In genomic region chr13:112463337-112463802, GRCm38 (mm10) we compare ENCODE assay signal across 8 mouse cellular contexts. TPM values are rescaled to one million over a fixed set of nuclear protein-coding genes. Genes with fewer than 3 reads are reported as not detected.
DNase-seq lines count a peak whose midpoint lies in the region; ATAC-seq and TF ChIP-seq lines count a peak whose summit lies in the region.

No protein-coding gene starts in this region.

- WGBS in lung, postnatal 0 days = 1% methylated on average over 17 of the region's 17 CpGs
- 4% methylated on average over 17 of the region's 17 CpGs for WGBS in limb, embryonic 13.5 days

- no peaks in the 10 kb centered on the region for H3K27me3 ChIP-seq in lung, postnatal 0 days (replicated peaks; ENCODE audit: insufficient read depth, low read length)
- no peaks in the 10 kb centered on the region for H3K27me3 ChIP-seq in limb, embryonic 13.5 days

- DNase-seq in lung, postnatal 0 days (ENCODE audit: low spot score) = no peak
- DNase-seq in lung, postnatal 4 days = no peak
- peak; percentile 71 for DNase-seq in skeletal muscle tissue, adult 2 months (ENCODE audit: low read depth, low spot score)
- no peak for DNase-seq in layer of hippocampus, adult 8-10 months (ENCODE audit: low spot score in 2 of 2)
- DNase-seq in Muller cell, postnatal 12 days (ENCODE audit: inconsistent ontology term) = no peak
- no peak for DNase-seq in lung, postnatal 14 days

- no peaks in the 10 kb centered on the region for H3K9me3 ChIP-seq in lung, postnatal 0 days (ENCODE audit: low read length)
- no peaks in the 10 kb centered on the region for H3K9me3 ChIP-seq in limb, embryonic 13.5 days

- ATAC-seq in lung, postnatal 0 days = peak; percentile 70
- peak; percentile 57 for ATAC-seq in limb, embryonic 13.5 days (ENCODE audit: low FRiP score, low read depth)

- H3K9ac ChIP-seq in lung, postnatal 0 days (replicated peaks; ENCODE audit: low read depth) = peak overlapping the region; percentile 85
- peak overlapping the region; percentile 82 for H3K9ac ChIP-seq in limb, embryonic 13.5 days

- TF ChIP-seq EP300 in lung, postnatal 0 days (IDR thresholded peaks at IDR 0.05) = no peak

- peaks cover 17% of the 10 kb centered on the region; the same call in 1 of the 2 replicates for H3K4me1 ChIP-seq in lung, postnatal 0 days (ENCODE audit: insufficient read depth, low read depth, low read length)
- H3K4me1 ChIP-seq in embryonic fibroblast, embryonic 13.5 days (ENCODE audit: control insufficient read depth, insufficient read depth, low read length) = peaks cover 4% of the 10 kb centered on the region
- H3K4me1 ChIP-seq in limb, embryonic 13.5 days = peaks cover 28% of the 10 kb centered on the region

- peak overlapping the region; percentile 76 for H3K4me2 ChIP-seq in lung, postnatal 0 days (replicated peaks; ENCODE audit: low read depth, low read length)
- peak overlapping the region; percentile 90 for H3K4me2 ChIP-seq in limb, embryonic 13.5 days (replicated peaks)

- peak overlapping the region; percentile 85 for H3K4me3 ChIP-seq in lung, postnatal 0 days (ENCODE audit: low read depth, low read length)
- peak overlapping the region; percentile 72 for H3K4me3 ChIP-seq in embryonic fibroblast, embryonic 13.5 days (ENCODE audit: insufficient read depth, low read length)
- H3K4me3 ChIP-seq in limb, embryonic 13.5 days = peak overlapping the region; percentile 91

- no peaks in the 10 kb centered on the region for H3K36me3 ChIP-seq in lung, postnatal 0 days (ENCODE audit: insufficient read depth, low read length)
- H3K36me3 ChIP-seq in limb, embryonic 13.5 days = peaks cover 4% of the 10 kb centered on the region; the same call in 1 of the 2 replicates

- peak overlapping the region; percentile 96 for H3K27ac ChIP-seq in lung, postnatal 0 days (ENCODE audit: low read length)
- peak overlapping the region; percentile 96 for H3K27ac ChIP-seq in embryonic fibroblast, embryonic 13.5 days (ENCODE audit: insufficient read depth, low read length)
- peak overlapping the region; percentile 70; the same call in 1 of the 2 replicates for H3K27ac ChIP-seq in limb, embryonic 13.5 days

- peak; percentile 58 for TF ChIP-seq POLR2A in embryonic fibroblast, embryonic 13.5 days (IDR thresholded peaks at IDR 0.05; ENCODE audit: low read depth, low read length)

- TF ChIP-seq CTCF in lung, postnatal 0 days (IDR thresholded peaks at IDR 0.05) = no peak
- no peak for TF ChIP-seq CTCF in embryonic fibroblast, embryonic 13.5 days (IDR thresholded peaks at IDR 0.05; ENCODE audit: borderline replicate concordance, insufficient read depth, low read length)

RNA-seq across cellular contexts. Expression of gene Il6st, which starts 0.5 kb away (rescaled TPM):
- polyA plus RNA-seq in lung, postnatal 0 days (2015; fragmentation: Nextera tagmentation; extraction: Ambion mirVana) = 30.4 and 33.7 TPM in 2 replicates
- 363 and 515 TPM in 2 replicates for polyA plus RNA-seq in embryonic fibroblast, embryonic 13.5 days (2011; ENCODE audit: insufficient read length, low read depth, missing spikeins)
- 31.8 and 41.1 TPM in 2 replicates for polyA plus RNA-seq in limb, embryonic 13.5 days (2015; fragmentation: Nextera tagmentation; extraction: Ambion mirVana)
- 100 to 1,000 TPM in 1 of 4 experiments, 10 to 100 TPM in 3; 87.6 to 105 (median 97.0) TPM for total RNA-seq in layer of hippocampus, adult 8-10 months (2022)
